Mouse (Mus musculus) c-Kit-positive CD71-negative TER-119-negative erythroid progenitor cells, embryonic 14.5 days (primary cell): Measurements from ENCODE around the gene Nmrk1.
A peak's percentile ranks its signal among the peaks of the same experiment; 100 is the strongest.

Experiments used
- DNase-seq: peaks from one replicate; pipeline ENCODE4 v3.0.0-alpha.2; 2013; ENCODE audit warnings: low read depth

Gene Nmrk1

GRCm38 (mm10) chr19:18652592-18652991 lies 20.8 kb downstream of the Nmrk1 start:
- no peak for DNase-seq

- no peak for DNase-seq
These were observed 21.3 kb downstream of the Nmrk1 start for GRCm38 (mm10) chr19:18653058-18653457.

- no peak for DNase-seq
These were observed 22.6 kb downstream of the Nmrk1 start for GRCm38 (mm10) chr19:18654330-18654729.

- DNase-seq, result no peak
These were observed 23.2 kb downstream of the Nmrk1 start for GRCm38 (mm10) chr19:18654984-18655383.

GRCm38 (mm10) chr19:18655999-18656398 lies 24.2 kb downstream of the Nmrk1 start:
- no peak for DNase-seq

GRCm38 (mm10) chr19:18658473-18658872 lies 26.7 kb downstream of the Nmrk1 start:
- no peak for DNase-seq

- no peak for DNase-seq
These were observed 27.6 kb downstream of the Nmrk1 start for GRCm38 (mm10) chr19:18659349-18659748.

- no peak for DNase-seq
These were observed 28.7 kb downstream of the Nmrk1 start for GRCm38 (mm10) chr19:18660466-18660865.

- no peak for DNase-seq
These were observed 29.9 kb downstream of the Nmrk1 start for GRCm38 (mm10) chr19:18661683-18662082.

GRCm38 (mm10) chr19:18663904-18664303 lies 32.2 kb downstream of the Nmrk1 start:
- no peak for DNase-seq

GRCm38 (mm10) chr19:18666966-18667365 lies 35.2 kb downstream of the Nmrk1 start:
- no peak for DNase-seq

GRCm38 (mm10) chr19:18669551-18669950 lies 37.8 kb downstream of the Nmrk1 start:
- no peak for DNase-seq

- peak; percentile 96 for DNase-seq
These were observed 38.9 kb downstream of the Nmrk1 start, which contains the start of gene Carnmt1 for GRCm38 (mm10) chr19:18670608-18671007. TSS of gene Carnmt1 (plus strand) at chr19:18670764.

- no peak for DNase-seq
These were observed 39.4 kb downstream of the Nmrk1 start for GRCm38 (mm10) chr19:18671056-18671741.

GRCm38 (mm10) chr19:18672498-18672897 lies 40.7 kb downstream of the Nmrk1 start:
- no peak for DNase-seq

- DNase-seq, result no peak
These were observed 41.4 kb downstream of the Nmrk1 start for GRCm38 (mm10) chr19:18673116-18673515.

- DNase-seq, result no peak
These were observed 50.4 kb downstream of the Nmrk1 start for GRCm38 (mm10) chr19:18682142-18682541.

- peak; percentile 64 for DNase-seq
These were observed 55.8 kb downstream of the Nmrk1 start for GRCm38 (mm10) chr19:18687556-18687955.

- no peak for DNase-seq
These were observed 60.4 kb downstream of the Nmrk1 start for GRCm38 (mm10) chr19:18692176-18692575.

- DNase-seq, result no peak
These were observed 61.0 kb downstream of the Nmrk1 start for GRCm38 (mm10) chr19:18692768-18693167.

- DNase-seq, result no peak
These were observed 63.4 kb downstream of the Nmrk1 start for GRCm38 (mm10) chr19:18695116-18695515.

- no peak for DNase-seq
These were observed 63.8 kb downstream of the Nmrk1 start for GRCm38 (mm10) chr19:18695552-18695951.
